ENCODE assay signal across 22 mouse cellular contexts in genomic region chr1:77732099-77732498, GRCm38 (mm10).
DNase-seq lines count a peak whose midpoint lies in the region; ATAC-seq and TF ChIP-seq lines count a peak whose summit lies in the region.
"Had no signal": no experiment of that assay in that cellular context is flagged by ENCODE, and none has a peak within 500 bp of the region (broad histone marks: within the 10 kb centered on the region; RNA-seq: fewer than 3 reads in every experiment).

No protein-coding gene starts in this region.

- TF ChIP-seq CTCF in brain, embryonic 14.5 days (IDR thresholded peaks at IDR 0.05; ENCODE audit: borderline replicate concordance, extremely low read depth, insufficient read depth, insufficient read length), result no peak

- 0 out of 2 replicates have a peak, but pooled peaks have one; percentile 41 for ATAC-seq in forebrain, embryonic 15.5 days (replicated peaks)
- no peak for ATAC-seq in forebrain, embryonic 11.5 days (replicated peaks; ENCODE audit: low FRiP score)
- ATAC-seq: CD4-positive, CD25-positive, alpha-beta regulatory T cell, adult 4 months; intestine, embryonic 15.5 days had no signal

- TF ChIP-seq POLR2A in brain, embryonic 14.5 days (IDR thresholded peaks at IDR 0.05; ENCODE audit: borderline replicate concordance, extremely low read depth, insufficient read depth, insufficient read length, poor library complexity, severe bottlenecking), result no peak

- H3K4me3 ChIP-seq in forebrain, embryonic 15.5 days, result no peak overlapping the region
- H3K4me3 ChIP-seq in forebrain, embryonic 11.5 days (ENCODE audit: low read depth, low read length), result no peak overlapping the region
- H3K4me3 ChIP-seq: embryonic facial prominence, embryonic 12.5 days; heart, embryonic 10.5 days; intestine, embryonic 15.5 days had no signal

- H3K4me2 ChIP-seq in forebrain, embryonic 15.5 days (replicated peaks), result no peak overlapping the region
- no peak overlapping the region for H3K4me2 ChIP-seq in forebrain, embryonic 11.5 days (ENCODE audit: low read depth, low read length, severe bottlenecking)
- H3K4me2 ChIP-seq: embryonic facial prominence, embryonic 12.5 days; intestine, embryonic 15.5 days had no signal

- H3K4me1 ChIP-seq in forebrain, embryonic 15.5 days, result peaks cover 5% of the 10 kb centered on the region; the same call in 1 of the 2 replicates
- H3K4me1 ChIP-seq in forebrain, embryonic 11.5 days (replicated peaks; ENCODE audit: control insufficient read depth, insufficient read depth, low read length), result no peaks in the 10 kb centered on the region
- H3K4me1 ChIP-seq: embryonic facial prominence, embryonic 12.5 days; heart, embryonic 10.5 days; intestine, embryonic 15.5 days had no signal

- H3K27ac ChIP-seq in forebrain, embryonic 15.5 days (replicated peaks), result 0 out of 2 replicates have a peak overlapping the region, but pooled peaks have one; percentile 27
- H3K27ac ChIP-seq in forebrain, embryonic 11.5 days (ENCODE audit: low read depth, low read length), result no peak overlapping the region
- H3K27ac ChIP-seq: embryonic facial prominence, embryonic 12.5 days; heart, embryonic 10.5 days; intestine, embryonic 15.5 days had no signal

- H3K9me3 ChIP-seq in forebrain, embryonic 15.5 days, result no peaks in the 10 kb centered on the region
- H3K9me3 ChIP-seq in forebrain, embryonic 11.5 days (ENCODE audit: control insufficient read depth, low read length), result no peaks in the 10 kb centered on the region
- H3K9me3 ChIP-seq: embryonic facial prominence, embryonic 12.5 days; heart, embryonic 10.5 days; intestine, embryonic 15.5 days had no signal

- intact Hi-C loops in left cerebral cortex, postnatal 4 days (cut with DNase I), result no loop called here

- no peaks in the 10 kb centered on the region for H3K36me3 ChIP-seq in forebrain, embryonic 15.5 days
- no peaks in the 10 kb centered on the region for H3K36me3 ChIP-seq in forebrain, embryonic 11.5 days (ENCODE audit: control insufficient read depth, insufficient read depth, low read length)
- H3K36me3 ChIP-seq: embryonic facial prominence, embryonic 12.5 days; G1E; heart, embryonic 10.5 days; intestine, embryonic 15.5 days had no signal

- no peaks in the 10 kb centered on the region for H3K27me3 ChIP-seq in forebrain, embryonic 15.5 days
- no peaks in the 10 kb centered on the region for H3K27me3 ChIP-seq in forebrain, embryonic 11.5 days (ENCODE audit: control insufficient read depth, insufficient read depth, low read length)
- H3K27me3 ChIP-seq: embryonic facial prominence, embryonic 12.5 days; intestine, embryonic 15.5 days had no signal

- 45% methylated on average over 10 of the region's 10 CpGs for WGBS in forebrain, embryonic 15.5 days
- WGBS in forebrain, embryonic 11.5 days, result 90% methylated on average over 10 of the region's 10 CpGs

- no peak overlapping the region for H3K9ac ChIP-seq in forebrain, embryonic 15.5 days (replicated peaks)
- H3K9ac ChIP-seq in forebrain, embryonic 11.5 days (ENCODE audit: low read length), result no peak overlapping the region
- H3K9ac ChIP-seq: embryonic facial prominence, embryonic 12.5 days; intestine, embryonic 15.5 days had no signal

- DNase-seq in cerebellum, postnatal 10 days, result peak; percentile 38 to 54
- DNase-seq in cerebellum, adult 9-11 months, result no peak
- no peak for DNase-seq in forebrain, embryonic 11.5 days (ENCODE audit: low spot score)
- peak; percentile 15 for DNase-seq in left cerebral cortex, postnatal 4 days
- no peak for DNase-seq in left cerebral cortex, adult 8-10 months (ENCODE audit: low spot score in 2 of 2)
- DNase-seq in brain, embryonic 14.5 days (ENCODE audit: low read depth), result peak; percentile 78
- DNase-seq in MN1 (ENCODE audit: low spot score), result no peak
- DNase-seq: adrenal gland, postnatal 10 days; B cell, adult 2 months; cerebellum, adult 18-20 months; embryo, embryonic 11 days; gastrocnemius, postnatal 10 days; heart, adult 18-20 months; heart, postnatal 10 days; heart, postnatal 4 days; kidney, adult 18-20 months had no signal

Comparison
In these comparisons a context has a peak if more than half of its experiments do, and no peak if none do; other contexts are left out.
1. DNase-seq: peak in cerebellum, postnatal 10 days (2 of 2), left cerebral cortex, postnatal 4 days (single experiment) and brain, embryonic 14.5 days (single experiment); none in cerebellum, adult 9-11 months (single experiment), forebrain, embryonic 11.5 days (single experiment), left cerebral cortex, adult 8-10 months (0 of 2) and MN1 (single experiment).